Mouse (Mus musculus): ENCODE results near the gene Nebl. TPM values are rescaled to one million over a fixed set of nuclear protein-coding genes. Genes with fewer than 3 reads are reported as not detected.

The Nebl gene
- polyA plus RNA-seq, 1 experiment: 2.4 TPM

DNA sequence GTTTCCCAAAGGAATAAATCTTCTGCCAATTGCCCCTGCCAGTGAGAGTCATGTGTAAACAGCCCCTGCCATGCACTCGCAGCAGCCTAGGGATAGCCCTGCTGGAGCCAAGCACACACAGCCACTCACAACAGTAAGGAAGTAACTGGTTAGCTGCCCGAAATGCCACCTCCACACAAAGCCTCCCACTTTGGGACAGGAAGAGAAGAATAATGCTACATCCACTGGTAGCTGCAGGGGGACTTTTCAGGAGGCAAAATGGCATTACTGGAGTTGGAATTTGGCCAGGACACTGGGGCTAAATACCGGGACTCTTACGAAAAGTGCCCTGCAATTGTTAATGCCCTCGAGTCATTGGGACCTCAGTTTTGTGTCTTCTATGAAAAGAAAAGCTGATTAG lies 92.6 kb downstream of the Nebl start:
- Histone ChIP-seq H3K36me3 (ENCODE audit: control insufficient read depth, insufficient read depth, low read length) (no peaks in the 10 kb centered on the region), H3K27ac (ENCODE audit: insufficient read depth, low read depth, low read length) (no peak overlapping the region), H3K4me1 (ENCODE audit: control insufficient read depth, insufficient read depth, insufficient read length, low read length) (no peaks in the 10 kb centered on the region), H3K27me3 (ENCODE audit: control insufficient read depth, insufficient read depth, low read length) (no peaks in the 10 kb centered on the region), H3K4me3 (ENCODE audit: low read depth, low read length) (no peak overlapping the region)
- TF ChIP-seq POLR2A (IDR thresholded peaks at IDR 0.05; ENCODE audit: low read depth, low read length) (no peak), CTCF (IDR thresholded peaks at IDR 0.05; ENCODE audit: extremely low read depth, insufficient read length, insufficient replicate concordance, low read depth, low read length) (no peak)
- 40% methylated on average over 5 of the region's 5 CpGs for WGBS

DNA sequence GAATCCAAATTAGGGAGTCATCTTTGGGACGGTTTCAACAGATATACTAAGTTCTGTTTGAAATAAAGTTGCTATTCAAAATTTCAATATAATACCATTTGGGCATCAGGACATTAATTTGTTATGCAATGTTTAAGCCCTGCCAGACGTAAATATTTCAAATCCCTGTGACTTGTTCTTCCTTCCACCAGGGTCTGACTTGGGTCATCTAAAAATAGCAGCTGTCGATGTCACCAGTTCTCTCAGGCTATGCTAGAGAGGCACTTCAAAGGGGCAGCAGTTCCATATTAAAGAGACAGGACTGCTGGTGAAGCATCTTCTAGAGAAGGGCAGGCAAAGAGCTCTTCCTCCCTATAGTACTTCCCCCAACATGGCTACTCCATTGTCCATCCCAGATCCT lies 107.3 kb downstream of the Nebl start:
- TF ChIP-seq POLR2A (IDR thresholded peaks at IDR 0.05; ENCODE audit: low read depth, low read length) (no peak), CTCF (IDR thresholded peaks at IDR 0.05; ENCODE audit: extremely low read depth, insufficient read length, insufficient replicate concordance, low read depth, low read length) (no peak)
- H3K4me3 ChIP-seq (ENCODE audit: low read depth, low read length): no peak overlapping the region
- H3K27me3 ChIP-seq (ENCODE audit: control insufficient read depth, insufficient read depth, low read length): no peaks in the 10 kb centered on the region
- WGBS: 61% methylated on average over 3 of the region's 3 CpGs
- no peak overlapping the region for H3K27ac ChIP-seq (ENCODE audit: insufficient read depth, low read depth, low read length)
- no peaks in the 10 kb centered on the region for H3K36me3 ChIP-seq (ENCODE audit: control insufficient read depth, insufficient read depth, low read length)
- H3K4me1 ChIP-seq (ENCODE audit: control insufficient read depth, insufficient read depth, insufficient read length, low read length): no peaks in the 10 kb centered on the region

DNA sequence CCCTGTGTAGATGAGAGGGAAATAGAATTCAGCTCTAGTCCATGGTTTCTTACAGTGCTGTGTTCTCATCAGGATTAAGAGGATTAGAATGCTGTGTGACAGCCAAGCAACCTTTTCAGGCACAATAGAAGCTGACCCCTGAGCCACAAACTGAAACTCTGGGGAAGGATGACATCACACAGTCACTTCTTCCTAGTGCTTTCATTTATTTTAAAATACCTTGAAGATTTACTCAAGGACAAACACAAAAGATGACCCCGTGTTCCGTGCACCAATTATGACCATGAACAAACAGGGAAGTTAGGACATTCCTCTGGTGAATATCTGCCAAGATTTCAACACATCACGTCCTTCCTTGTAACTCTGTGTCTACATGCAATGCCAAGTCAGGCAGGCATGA lies 121.0 kb downstream of the Nebl start:
- H3K4me3 ChIP-seq (ENCODE audit: low read depth, low read length): no peak overlapping the region
- H3K27me3 ChIP-seq (ENCODE audit: control insufficient read depth, insufficient read depth, low read length): no peaks in the 10 kb centered on the region
- TF ChIP-seq CTCF (IDR thresholded peaks at IDR 0.05; ENCODE audit: extremely low read depth, insufficient read length, insufficient replicate concordance, low read depth, low read length) (no peak), POLR2A (IDR thresholded peaks at IDR 0.05; ENCODE audit: low read depth, low read length) (no peak)
- no peaks in the 10 kb centered on the region for H3K4me1 ChIP-seq (ENCODE audit: control insufficient read depth, insufficient read depth, insufficient read length, low read length)
- 30% methylated on average over 3 of the region's 3 CpGs for WGBS
- H3K36me3 ChIP-seq (ENCODE audit: control insufficient read depth, insufficient read depth, low read length): no peaks in the 10 kb centered on the region
- H3K27ac ChIP-seq (ENCODE audit: insufficient read depth, low read depth, low read length): no peak overlapping the region

DNA sequence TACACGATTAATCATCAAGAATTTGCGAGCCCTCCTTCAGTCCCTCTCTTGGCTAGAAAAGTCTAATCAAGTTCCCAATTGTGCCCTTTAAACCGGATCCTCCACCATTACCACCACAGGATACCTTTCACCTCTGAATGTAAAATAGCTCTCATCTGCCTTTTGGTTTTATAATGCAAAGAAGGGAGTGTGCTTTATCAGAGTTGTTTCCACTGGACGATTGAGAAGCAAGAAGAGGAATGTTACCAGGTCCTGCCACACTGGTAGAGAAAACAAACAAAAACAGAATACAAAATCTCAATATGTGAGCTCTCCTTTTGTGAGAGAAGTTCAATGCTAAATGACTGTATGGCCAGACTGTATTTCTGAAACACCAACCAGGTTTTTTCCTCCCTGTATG lies 127.7 kb downstream of the Nebl start:
- Histone ChIP-seq H3K27me3 (ENCODE audit: control insufficient read depth, insufficient read depth, low read length) (no peaks in the 10 kb centered on the region), H3K4me3 (ENCODE audit: low read depth, low read length) (no peak overlapping the region), H3K4me1 (ENCODE audit: control insufficient read depth, insufficient read depth, insufficient read length, low read length) (no peaks in the 10 kb centered on the region), H3K36me3 (ENCODE audit: control insufficient read depth, insufficient read depth, low read length) (no peaks in the 10 kb centered on the region), H3K27ac (ENCODE audit: insufficient read depth, low read depth, low read length) (no peak overlapping the region)
- TF ChIP-seq CTCF (IDR thresholded peaks at IDR 0.05; ENCODE audit: extremely low read depth, insufficient read length, insufficient replicate concordance, low read depth, low read length) (no peak), POLR2A (IDR thresholded peaks at IDR 0.05; ENCODE audit: low read depth, low read length) (no peak)
- 58% methylated on average over 4 of the region's 4 CpGs for WGBS

DNA sequence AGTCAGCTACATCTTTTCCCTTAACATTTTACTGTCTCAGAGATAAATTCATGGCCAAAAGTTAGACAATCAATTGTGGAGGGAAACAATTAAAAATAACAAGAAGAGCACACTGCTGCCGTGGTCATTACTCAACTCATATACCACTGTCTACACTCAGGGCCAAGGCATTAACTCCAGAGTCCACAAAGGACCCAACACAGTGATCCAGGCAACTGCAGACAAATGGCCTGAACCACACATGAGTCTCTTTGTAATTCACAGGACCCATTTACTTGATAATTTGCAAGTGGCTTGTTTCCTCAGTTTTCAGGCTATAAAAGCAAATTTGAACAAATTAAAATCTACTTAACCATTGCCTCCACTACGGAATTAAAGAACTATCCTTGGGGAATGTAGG lies 130.6 kb downstream of the Nebl start:
- WGBS: 80% methylated on average over 2 of the region's 2 CpGs
- TF ChIP-seq POLR2A (IDR thresholded peaks at IDR 0.05; ENCODE audit: low read depth, low read length): no peak
- no peak for TF ChIP-seq CTCF (IDR thresholded peaks at IDR 0.05; ENCODE audit: extremely low read depth, insufficient read length, insufficient replicate concordance, low read depth, low read length)

DNA sequence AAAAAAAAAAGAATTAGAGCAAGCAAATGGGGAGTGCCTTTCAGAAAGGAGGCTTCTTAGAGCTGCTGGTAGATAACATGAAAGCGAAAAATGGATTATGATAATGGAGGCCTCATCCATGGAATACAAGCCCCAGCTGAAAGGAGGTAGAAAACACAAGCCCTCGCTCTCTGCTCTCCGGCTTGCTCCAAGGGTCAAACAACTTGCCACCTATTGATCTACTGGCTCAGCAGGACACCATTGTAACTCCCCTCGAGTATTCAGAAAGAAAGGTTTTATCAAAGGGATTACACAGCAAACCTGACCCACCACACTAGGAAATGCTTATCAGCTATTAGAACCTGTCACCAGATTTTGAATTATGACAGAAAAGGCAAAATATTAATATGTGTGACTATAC lies 131.4 kb downstream of the Nebl start:
- TF ChIP-seq POLR2A (IDR thresholded peaks at IDR 0.05; ENCODE audit: low read depth, low read length) (no peak), CTCF (IDR thresholded peaks at IDR 0.05; ENCODE audit: extremely low read depth, insufficient read length, insufficient replicate concordance, low read depth, low read length) (no peak)
- H3K36me3 ChIP-seq (ENCODE audit: control insufficient read depth, insufficient read depth, low read length): no peaks in the 10 kb centered on the region
- no peaks in the 10 kb centered on the region for H3K27me3 ChIP-seq (ENCODE audit: control insufficient read depth, insufficient read depth, low read length)
- WGBS: 51% methylated on average over 4 of the region's 4 CpGs
- H3K27ac ChIP-seq (ENCODE audit: insufficient read depth, low read depth, low read length): no peak overlapping the region
- H3K4me1 ChIP-seq (ENCODE audit: control insufficient read depth, insufficient read depth, insufficient read length, low read length): no peaks in the 10 kb centered on the region
- H3K4me3 ChIP-seq (ENCODE audit: low read depth, low read length): no peak overlapping the region

More for the DNA sequence above, 130.6 kb downstream of the Nebl start:
- Histone ChIP-seq H3K27ac (ENCODE audit: insufficient read depth, low read depth, low read length) (no peak overlapping the region), H3K27me3 (ENCODE audit: control insufficient read depth, insufficient read depth, low read length) (no peaks in the 10 kb centered on the region), H3K4me1 (ENCODE audit: control insufficient read depth, insufficient read depth, insufficient read length, low read length) (no peaks in the 10 kb centered on the region), H3K36me3 (ENCODE audit: control insufficient read depth, insufficient read depth, low read length) (no peaks in the 10 kb centered on the region), H3K4me3 (ENCODE audit: low read depth, low read length) (no peak overlapping the region)

DNA sequence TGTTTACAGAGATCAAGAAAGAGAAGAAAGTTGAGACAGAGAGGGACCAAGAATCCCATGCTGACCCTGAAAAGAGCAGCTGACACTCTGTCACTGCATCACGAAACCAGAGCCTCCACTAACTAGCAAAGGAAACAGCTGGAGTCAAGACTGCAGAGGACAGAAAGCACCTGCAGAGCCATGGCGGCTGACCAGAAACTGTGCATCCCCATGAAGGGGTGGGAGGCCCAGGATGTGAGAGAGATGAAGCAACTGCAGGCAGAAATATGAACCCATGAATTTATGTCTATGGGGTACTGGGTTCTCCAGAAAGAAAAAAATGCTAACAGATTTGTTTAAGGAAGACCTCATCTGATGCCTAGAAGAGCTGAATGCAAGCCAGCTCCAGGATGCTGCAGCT lies 133.3 kb downstream of the Nebl start:
- WGBS: 49% methylated on average over 2 of the region's 2 CpGs

DNA sequence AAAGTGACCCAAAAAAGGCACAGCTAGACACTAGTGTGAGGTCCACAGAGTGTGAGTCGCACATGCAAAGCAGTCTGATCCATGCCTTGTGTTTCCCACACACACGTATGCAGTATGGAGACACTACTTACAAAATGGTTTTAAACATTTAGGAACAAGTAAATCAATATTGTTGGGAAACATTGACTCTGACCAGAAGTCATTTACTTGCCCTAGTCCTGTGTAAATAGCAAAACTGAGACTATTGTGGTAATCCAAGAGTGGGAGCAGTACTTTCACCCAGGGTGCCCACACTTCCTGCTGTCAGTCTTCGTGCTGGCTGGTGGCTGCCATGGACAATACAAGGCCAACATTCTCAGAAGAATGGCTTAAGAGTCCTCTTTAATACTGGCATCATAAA lies 141.6 kb downstream of the Nebl start:
- H3K36me3 ChIP-seq (ENCODE audit: control insufficient read depth, insufficient read depth, low read length): no peaks in the 10 kb centered on the region
- H3K27me3 ChIP-seq (ENCODE audit: control insufficient read depth, insufficient read depth, low read length): no peaks in the 10 kb centered on the region
- H3K4me3 ChIP-seq (ENCODE audit: low read depth, low read length): no peak overlapping the region
- H3K27ac ChIP-seq (ENCODE audit: insufficient read depth, low read depth, low read length): no peak overlapping the region
- no peak for TF ChIP-seq CTCF (IDR thresholded peaks at IDR 0.05; ENCODE audit: extremely low read depth, insufficient read length, insufficient replicate concordance, low read depth, low read length)
- no peak for TF ChIP-seq POLR2A (IDR thresholded peaks at IDR 0.05; ENCODE audit: low read depth, low read length)
- no peaks in the 10 kb centered on the region for H3K4me1 ChIP-seq (ENCODE audit: control insufficient read depth, insufficient read depth, insufficient read length, low read length)
- WGBS: 78% methylated on average over 3 of the region's 3 CpGs

More for the DNA sequence above, 133.3 kb downstream of the Nebl start:
- H3K4me3 ChIP-seq (ENCODE audit: low read depth, low read length): no peak overlapping the region
- H3K27ac ChIP-seq (ENCODE audit: insufficient read depth, low read depth, low read length): no peak overlapping the region
- H3K4me1 ChIP-seq (ENCODE audit: control insufficient read depth, insufficient read depth, insufficient read length, low read length): no peaks in the 10 kb centered on the region
- TF ChIP-seq CTCF (IDR thresholded peaks at IDR 0.05; ENCODE audit: extremely low read depth, insufficient read length, insufficient replicate concordance, low read depth, low read length) (no peak), POLR2A (IDR thresholded peaks at IDR 0.05; ENCODE audit: low read depth, low read length) (no peak)
- H3K36me3 ChIP-seq (ENCODE audit: control insufficient read depth, insufficient read depth, low read length): no peaks in the 10 kb centered on the region
- no peaks in the 10 kb centered on the region for H3K27me3 ChIP-seq (ENCODE audit: control insufficient read depth, insufficient read depth, low read length)

All from small intestine, adult 2 months (tissue).